Mouse (Mus musculus) spleen, adult 2 months (tissue): ENCODE measurements around the gene Egfr. TPM values are rescaled to one million over a fixed set of nuclear protein-coding genes. Genes with fewer than 3 reads are reported as not detected.

Experiments used
- DNase-seq, 2 experiments: peaks; one replicate each; pipeline versions ENCODE4 v3.0.0 to v3.0.0-alpha.2; 2012 to 2021; ENCODE audit warnings: low spot score in 2 of 2, low read depth in 1 of 2
- H3K27ac ChIP-seq: fragments of 200-500 bp; 2 replicates; pipeline ENCODE4 v1.5.1; 2012; ENCODE audit warnings: low read length, inconsistent platforms; ENCODE audit not compliant: insufficient read depth
- H3K27me3 ChIP-seq: fragments of 200-500 bp; 2 replicates; pipeline ENCODE4 v1.6.1; 2012; ENCODE audit warnings: mild to moderate bottlenecking, moderate library complexity, low read length, inconsistent platforms; ENCODE audit not compliant: control insufficient read depth, insufficient read depth
- H3K36me3 ChIP-seq: fragments of 200-500 bp; 2 replicates; pipeline ENCODE4 v1.6.1; 2012; ENCODE audit warnings: mild to moderate bottlenecking, low read length, inconsistent platforms; ENCODE audit not compliant: control insufficient read depth, insufficient read depth
- H3K4me1 ChIP-seq: fragments of 200-500 bp; 2 replicates; pipeline ENCODE4 v1.6.1; 2011; ENCODE audit warnings: inconsistent platforms; ENCODE audit not compliant: control insufficient read depth, insufficient read depth, insufficient read length
- H3K4me3 ChIP-seq: fragments of 200-500 bp; 2 replicates; pipeline ENCODE4 v1.5.1; 2011; ENCODE audit warnings: mild to moderate bottlenecking, inconsistent platforms; ENCODE audit not compliant: insufficient read depth, insufficient read length; ENCODE audit errors: extremely low read depth
- CTCF ChIP-seq: fragments of 200-500 bp; IDR thresholded peaks from 2 replicates; pipeline ENCODE4 v1.5.1; 2011; ENCODE audit warnings: mild to moderate bottlenecking, inconsistent platforms; ENCODE audit not compliant: insufficient read depth, insufficient read length, insufficient replicate concordance; ENCODE audit errors: extremely low read depth
- POLR2A ChIP-seq: fragments of 200-500 bp; IDR thresholded peaks from 2 replicates; pipeline ENCODE4 v1.6.1; 2011; ENCODE audit warnings: low read depth, low read length, inconsistent platforms
- WGBS: fragments of 180-500 bp; shearing (Covaris S2); methylation state at CpG from one replicate; pipeline ENCODE4 v1.1.7; 2018; 5-methylcytosine and 5-hydroxymethylcytosine counted together
- polyA plus RNA-seq: library from polyadenylated mRNA; depleted of rRNA; stranded (reverse); fragments of >200 nt; gene quantifications from 2 replicates; pipeline ENCODE4 v1.2.3, GENCODE M21; 2012

Egfr gene
- polyA plus RNA-seq, 1 experiment, result 2.2 TPM

DNA sequence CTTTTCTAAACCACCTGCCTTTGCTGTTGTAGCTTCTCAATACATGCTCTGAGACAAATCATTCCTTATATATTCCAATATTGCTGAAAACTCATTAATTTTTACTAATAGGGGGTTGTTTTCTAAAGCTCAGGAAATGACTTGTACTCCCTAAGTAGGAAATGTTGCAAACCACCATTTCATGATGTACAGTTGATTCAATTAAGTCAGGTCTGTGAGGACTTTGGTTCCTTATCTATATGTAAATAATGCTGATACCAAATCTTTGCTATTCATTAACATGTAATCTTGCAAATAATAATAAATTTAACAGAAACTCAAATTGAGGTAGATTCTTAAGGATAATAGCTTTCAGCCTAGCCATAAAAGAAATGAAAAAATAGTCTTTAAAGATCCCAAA, 136.1 kb downstream of the Egfr start:
- Histone ChIP-seq H3K36me3 (no peaks in the 10 kb centered on the region), H3K27ac (no peak overlapping the region), H3K4me1 (no peaks in the 10 kb centered on the region), H3K27me3 (no peaks in the 10 kb centered on the region), H3K4me3 (no peak overlapping the region)
- TF ChIP-seq CTCF (no peak), POLR2A (no peak)
- DNase-seq, result no peak

DNA sequence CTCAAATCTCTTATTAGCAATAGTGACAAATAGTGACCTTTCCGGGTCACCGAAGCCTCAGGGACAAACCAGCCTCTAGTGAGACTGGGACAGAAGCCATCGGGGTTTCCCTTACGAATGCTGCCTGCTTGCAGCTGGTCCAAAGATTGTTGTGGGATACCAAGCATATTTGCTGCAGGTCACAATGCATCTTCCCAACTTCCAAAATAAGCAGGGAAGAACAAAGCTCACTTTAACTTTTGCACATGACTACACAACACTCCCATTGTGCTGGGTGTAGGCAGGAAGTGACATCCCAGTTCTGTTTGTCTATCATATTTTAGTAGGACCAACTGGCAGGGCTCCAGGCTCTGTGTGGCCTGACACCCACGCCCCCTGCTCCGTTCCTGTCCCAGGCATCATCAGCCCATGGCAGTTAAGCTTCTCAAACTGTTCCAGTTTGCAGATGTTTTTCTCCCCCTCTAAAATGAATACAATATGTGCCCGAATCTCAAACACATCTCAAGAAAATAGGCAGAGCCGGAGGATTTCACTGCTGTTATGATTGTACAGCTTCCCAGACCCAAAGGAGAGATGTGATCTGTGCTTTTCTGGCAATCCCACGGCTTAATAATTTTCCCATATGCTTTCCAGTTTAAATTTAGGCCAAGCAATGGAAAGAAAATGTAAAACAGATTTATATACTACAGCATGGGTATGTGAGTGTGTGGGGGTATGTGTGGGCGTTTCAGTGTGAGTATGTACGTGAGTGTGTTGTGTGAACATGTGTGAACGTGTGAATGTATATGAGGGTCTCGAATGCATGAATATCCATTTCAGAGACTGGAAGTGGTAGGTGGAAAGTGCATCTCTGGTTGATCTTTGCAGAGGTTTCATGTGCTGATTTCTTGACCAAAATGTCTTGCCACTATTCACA, 143.7 kb downstream of the Egfr start:
- Histone ChIP-seq H3K27ac (no peak overlapping the region), H3K36me3 (no peaks in the 10 kb centered on the region), H3K27me3 (no peaks in the 10 kb centered on the region), H3K4me3 (no peak overlapping the region), H3K4me1 (no peaks in the 10 kb centered on the region)
- TF ChIP-seq POLR2A (no peak), CTCF (no peak)
- no peak for DNase-seq
- WGBS, result 85% methylated on average over 13 of the region's 13 CpGs

DNA sequence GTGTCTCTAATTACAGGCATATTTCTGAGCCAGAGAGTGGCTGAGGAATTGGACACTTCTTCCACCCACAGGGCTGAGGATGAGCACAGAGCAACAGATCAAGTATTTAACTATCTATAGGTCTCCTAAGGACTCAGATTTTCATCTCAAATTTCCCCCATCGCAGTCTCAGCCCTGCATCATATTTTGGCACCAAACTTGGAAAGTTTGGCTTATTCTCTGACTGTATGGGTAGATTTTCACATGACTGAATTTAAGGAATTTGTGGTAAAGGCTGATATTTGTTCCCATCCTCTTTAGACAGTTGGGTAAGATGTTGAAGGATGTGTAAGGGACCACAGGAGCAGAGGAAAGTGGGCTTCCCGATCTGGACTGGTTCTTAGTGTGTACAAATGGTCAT, 145.7 kb downstream of the Egfr start:
- no peak for DNase-seq
- H3K4me1 ChIP-seq, result no peaks in the 10 kb centered on the region
- TF ChIP-seq POLR2A (no peak), CTCF (no peak)
- H3K27ac ChIP-seq, result no peak overlapping the region
- no peak overlapping the region for H3K4me3 ChIP-seq
- 81% methylated on average over 2 of the region's 2 CpGs for WGBS
- H3K36me3 ChIP-seq, result no peaks in the 10 kb centered on the region
- no peaks in the 10 kb centered on the region for H3K27me3 ChIP-seq

DNA sequence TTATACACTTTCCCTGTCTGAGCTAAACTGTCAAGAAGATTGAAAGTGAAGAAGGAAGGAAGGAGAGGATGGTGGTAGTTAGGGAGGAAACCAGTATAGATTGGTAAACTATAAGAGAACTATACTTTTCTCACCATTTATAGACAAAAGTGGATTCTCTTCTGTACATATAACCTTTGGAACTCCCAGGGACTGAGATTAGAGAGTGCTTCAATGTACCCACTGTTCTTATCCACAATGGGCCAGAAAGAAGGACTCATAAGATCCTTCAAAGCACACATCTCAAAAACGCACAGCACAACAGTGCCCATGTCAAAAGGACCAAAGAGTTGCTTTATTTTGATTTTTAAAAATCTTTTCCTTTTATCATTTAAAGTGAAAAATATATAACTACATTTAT, 148.2 kb downstream of the Egfr start:
- 85% methylated on average over 1 of the region's 1 CpGs for WGBS
- Histone ChIP-seq H3K27me3 (no peaks in the 10 kb centered on the region), H3K36me3 (no peaks in the 10 kb centered on the region), H3K4me1 (no peaks in the 10 kb centered on the region), H3K27ac (no peak overlapping the region), H3K4me3 (no peak overlapping the region)
- no peak for TF ChIP-seq POLR2A
- TF ChIP-seq CTCF, result no peak
- DNase-seq, result no peak

- Histone ChIP-seq H3K36me3 (no peaks in the 10 kb centered on the region), H3K4me3 (no peak overlapping the region), H3K4me1 (no peaks in the 10 kb centered on the region), H3K27me3 (no peaks in the 10 kb centered on the region), H3K27ac (no peak overlapping the region)
- no peak for DNase-seq
- TF ChIP-seq POLR2A (no peak), CTCF (no peak)
- 77% methylated on average over 8 of the region's 8 CpGs for WGBS
Measured at GRCm38 (mm10) chr11:16900653-16901416, 148.8 kb downstream of the Egfr start.

- 84% methylated on average over 8 of the region's 8 CpGs for WGBS
- H3K4me3 ChIP-seq, result no peak overlapping the region
- TF ChIP-seq CTCF (no peak), POLR2A (no peak)
- H3K4me1 ChIP-seq, result no peaks in the 10 kb centered on the region
- no peaks in the 10 kb centered on the region for H3K27me3 ChIP-seq
- H3K36me3 ChIP-seq, result no peaks in the 10 kb centered on the region
- no peak for DNase-seq
- H3K27ac ChIP-seq, result no peak overlapping the region
Measured at GRCm38 (mm10) chr11:16904302-16905011, 152.5 kb downstream of the Egfr start.

GRCm38 (mm10) chr11:16905012-16905332, 153.0 kb downstream of the Egfr start:
- H3K27ac ChIP-seq, result no peak overlapping the region
- H3K4me3 ChIP-seq, result no peak overlapping the region
- H3K36me3 ChIP-seq, result no peaks in the 10 kb centered on the region
- H3K27me3 ChIP-seq, result no peaks in the 10 kb centered on the region
- TF ChIP-seq CTCF, result no peak
- no peak for TF ChIP-seq POLR2A
- DNase-seq, result no peak
- WGBS, result 76% methylated on average over 3 of the region's 3 CpGs
- no peaks in the 10 kb centered on the region for H3K4me1 ChIP-seq
